Mouse (Mus musculus) thymus, adult 2 months (tissue): Measurements from ENCODE around the gene H2-Ab1.

Source experiments
- CTCF ChIP-seq: fragments of 200-500 bp; IDR thresholded peaks from 2 replicates; pipeline ENCODE4 v1.5.1; 2012; ENCODE audit warnings: mild to moderate bottlenecking, control low read depth, low read length, moderate library complexity, borderline replicate concordance; ENCODE audit not compliant: control insufficient read depth, poor library complexity, insufficient read depth; ENCODE audit errors: extremely low read depth
- POLR2A ChIP-seq: fragments of 200-500 bp; IDR thresholded peaks from 2 replicates; pipeline ENCODE4 v1.6.1; 2012; ENCODE audit warnings: mild to moderate bottlenecking, low read length, control low read depth, moderate library complexity; ENCODE audit not compliant: control insufficient read depth, poor library complexity, insufficient read depth; ENCODE audit errors: extremely low read depth

GRCm38 (mm10) chr17:34303789-34304188 lies 46.3 kb downstream of the H2-Ab1 start:
- TF ChIP-seq POLR2A (no peak), CTCF (no peak)
